Mouse (Mus musculus): Measurements from ENCODE around the gene Mis18bp1. TPM values are rescaled to one million over a fixed set of nuclear protein-coding genes. Genes with fewer than 3 reads are reported as not detected.

Mis18bp1 gene
- polyA plus RNA-seq (2012; fragmentation: generic; extraction: Trizol): 1 to 10 TPM in 1 of 2 experiments, under 1 TPM in 1; 0.19 to 1.5 TPM

GRCm38 (mm10) chr12:65172021-65172951 lies at the start of gene Mis18bp1:
Gene Mis18bp1, minus strand, starts transcription at chr12:65172604.

Other genes with a start within 250 kb of the Mis18bp1 start
- under 1 TPM; 0.05 to 0.60 TPM for gene Klhl28, start 207.1 kb downstream of the Mis18bp1 start, polyA plus RNA-seq (2012; fragmentation: generic; extraction: Trizol)
- gene Togaram1, start 206.8 kb downstream of the Mis18bp1 start, polyA plus RNA-seq (2012; fragmentation: generic; extraction: Trizol): 1 to 10 TPM in 1 of 2 experiments, under 1 TPM in 1; 0.34 to 2.1 TPM
- 1 to 10 TPM in 1 of 2 experiments, under 1 TPM in 1; 0.21 to 2.5 TPM for gene Prpf39, start 136.3 kb downstream of the Mis18bp1 start, polyA plus RNA-seq (2012; fragmentation: generic; extraction: Trizol)
- 10 to 100 TPM in 1 of 2 experiments, 1 to 10 TPM in 1; 4.4 to 42.1 TPM for gene Fkbp3, start 98.6 kb downstream of the Mis18bp1 start, polyA plus RNA-seq (2012; fragmentation: generic; extraction: Trizol)
- under 1 TPM; 0.14 to 0.71 TPM for gene Fancm, start 97.0 kb downstream of the Mis18bp1 start, polyA plus RNA-seq (2012; fragmentation: generic; extraction: Trizol)
- not detected for gene Wdr20rt, start 52.9 kb upstream of the Mis18bp1 start, polyA plus RNA-seq (2012; fragmentation: generic; extraction: Trizol)

All from C3H10T1/2 (cell line).